Mouse (Mus musculus) CH12.LX (cell line): ENCODE results near the gene Prpf40b. TPM values are rescaled to one million over a fixed set of nuclear protein-coding genes. Genes with fewer than 3 reads are reported as not detected.

Experiments
- DNase-seq: peaks from one replicate; pipeline ENCODE4 v3.0.0-alpha.2; 2013; ENCODE audit errors: extremely low read depth
- H3K27ac ChIP-seq: 2 replicates; pipeline ENCODE4 v1.5.1; 2012; ENCODE audit warnings: low read depth, mild to moderate bottlenecking, control low read depth, moderate library complexity; ENCODE audit not compliant: insufficient read depth
- H3K27me3 ChIP-seq: replicated peaks from 2 replicates; pipeline ENCODE3; 2012; ENCODE audit warnings: inconsistent platforms
- H3K36me3 ChIP-seq, 2 experiments: replicated peaks in 1 of 2; 2 replicates each; pipeline versions ENCODE3 to v1.6.1; 2012; ENCODE audit warnings: inconsistent platforms in 1 of 2, low read length in 1 of 2, mild to moderate bottlenecking in 1 of 2, mixed read lengths in 1 of 2, moderate library complexity in 1 of 2; ENCODE audit not compliant: control insufficient read depth in 1 of 2, insufficient read depth in 1 of 2
- H3K4me1 ChIP-seq, 2 experiments: 2 replicates each; pipeline ENCODE4 v1.6.1; 2012; ENCODE audit warnings: inconsistent platforms in 1 of 2, moderate library complexity in 1 of 2; ENCODE audit not compliant: insufficient read depth in 2 of 2, control insufficient read depth in 1 of 2
- H3K4me2 ChIP-seq: 2 replicates; pipeline ENCODE4 v1.6.1; 2012; ENCODE audit warnings: low read depth, mild to moderate bottlenecking, control low read depth; ENCODE audit not compliant: poor library complexity, insufficient read depth, severe bottlenecking
- H3K4me3 ChIP-seq, 3 experiments: fragments of 150-350 bp in 1 of 3; sonication (generic) in 1 of 3; replicated peaks in 1 of 3; 2 replicates each; pipeline versions ENCODE3 to v1.5.1; 2011 to 2012; ENCODE audit warnings: low read depth in 2 of 3, low read length in 2 of 3, mild to moderate bottlenecking in 2 of 3, moderate library complexity in 2 of 3, control low read depth in 1 of 3, improper control_type of control experiment in 1 of 3, inconsistent platforms in 1 of 3, mixed read lengths in 1 of 3; ENCODE audit not compliant: poor library complexity in 1 of 3
- H3K79me2 ChIP-seq: replicated peaks from 2 replicates; pipeline ENCODE4 v1.6.1; 2012; ENCODE audit warnings: mild to moderate bottlenecking, moderate library complexity; ENCODE audit not compliant: control insufficient read depth, poor library complexity, insufficient read depth, severe bottlenecking; ENCODE audit errors: extremely low read depth
- H3K9ac ChIP-seq: 2 replicates; pipeline ENCODE4 v1.6.1; 2012; ENCODE audit warnings: low read depth, mild to moderate bottlenecking, control low read depth, moderate library complexity; ENCODE audit not compliant: insufficient read depth
- H3K9me3 ChIP-seq: replicated peaks from 2 replicates; pipeline ENCODE3; 2012; ENCODE audit warnings: low read length, inconsistent platforms, mixed read lengths
- CHD1 ChIP-seq: IDR thresholded peaks from 2 replicates; pipeline ENCODE4 v1.6.1; 2012; ENCODE audit warnings: low read depth, low read length, improper control_type of control experiment, inconsistent platforms
- CHD2 ChIP-seq: IDR thresholded peaks from 2 replicates; pipeline ENCODE4 v1.6.1; 2011; ENCODE audit warnings: low read length, improper control_type of control experiment
- EP300 ChIP-seq: IDR thresholded peaks from 2 replicates; pipeline ENCODE4 v1.6.1; 2011; ENCODE audit warnings: low read length, improper control_type of control experiment
- GABPA ChIP-seq: IDR thresholded peaks from 2 replicates; pipeline ENCODE4 v1.6.1; 2012; ENCODE audit warnings: low read depth, low read length, improper control_type of control experiment, inconsistent platforms; ENCODE audit not compliant: insufficient replicate concordance
- IRF4 ChIP-seq: IDR thresholded peaks from 2 replicates; pipeline ENCODE4 v1.6.1; 2014; ENCODE audit warnings: low read depth, mild to moderate bottlenecking, inconsistent platforms, low read length, improper control_type of control experiment
- JUN ChIP-seq: IDR thresholded peaks from 2 replicates; pipeline ENCODE4 v1.6.1; 2011; ENCODE audit warnings: low read depth, mild to moderate bottlenecking, low read length, improper control_type of control experiment, moderate library complexity; ENCODE audit not compliant: insufficient read depth
- JUND ChIP-seq: conservative IDR thresholded peaks from 2 replicates; pipeline ENCODE4 v1.6.1; 2011; ENCODE audit warnings: low read depth, low read length, improper control_type of control experiment
- KAT2A ChIP-seq: IDR thresholded peaks from 2 replicates; pipeline ENCODE4 v1.6.1; 2012; ENCODE audit warnings: low read length, improper control_type of control experiment, inconsistent platforms; ENCODE audit not compliant: insufficient replicate concordance
- MAX ChIP-seq: IDR thresholded peaks from 2 replicates; pipeline ENCODE4 v1.6.1; 2011; ENCODE audit warnings: low read length, improper control_type of control experiment
- MAZ ChIP-seq: IDR thresholded peaks from 2 replicates; pipeline ENCODE4 v1.6.1; 2012; ENCODE audit warnings: low read depth, mild to moderate bottlenecking, inconsistent platforms, low read length, improper control_type of control experiment, moderate library complexity
- MXI1 ChIP-seq: IDR thresholded peaks from 2 replicates; pipeline ENCODE4 v1.6.1; 2011; ENCODE audit warnings: mild to moderate bottlenecking, low read depth, low read length, improper control_type of control experiment
- NELFE ChIP-seq: IDR thresholded peaks from 2 replicates; pipeline ENCODE4 v1.6.1; 2011; ENCODE audit warnings: low read depth, low read length, improper control_type of control experiment
- NRF1 ChIP-seq: IDR thresholded peaks from 2 replicates; pipeline ENCODE4 v1.6.1; 2014; ENCODE audit warnings: low read depth, mild to moderate bottlenecking, inconsistent platforms, low read length, improper control_type of control experiment, moderate library complexity
- POLR2A ChIP-seq: IDR thresholded peaks from 2 replicates; pipeline ENCODE4 v1.6.1; 2011; ENCODE audit warnings: low read depth, mild to moderate bottlenecking, improper control_type of control experiment, low read length
- POLR2AphosphoS2 ChIP-seq: IDR thresholded peaks from 2 replicates; pipeline ENCODE4 v1.6.1; 2011; ENCODE audit warnings: low read depth, low read length, improper control_type of control experiment
- RCOR1 ChIP-seq: conservative IDR thresholded peaks from 2 replicates; pipeline ENCODE4 v1.6.1; 2012; ENCODE audit warnings: low read depth, mild to moderate bottlenecking, inconsistent platforms, low read length, improper control_type of control experiment
- SIN3A ChIP-seq: IDR thresholded peaks from 2 replicates; pipeline ENCODE4 v1.6.1; 2012; ENCODE audit warnings: low read length, improper control_type of control experiment, inconsistent platforms
- SMC3 ChIP-seq: IDR thresholded peaks from 2 replicates; pipeline ENCODE4 v1.6.1; 2011; ENCODE audit warnings: low read depth, low read length, improper control_type of control experiment
- USF1 ChIP-seq: IDR thresholded peaks from 2 replicates; pipeline ENCODE4 v1.6.1; 2014; ENCODE audit warnings: low read depth, mild to moderate bottlenecking, inconsistent platforms, low read length, improper control_type of control experiment
- ZC3H11A ChIP-seq: IDR thresholded peaks from 2 replicates; pipeline ENCODE4 v1.6.1; 2012; ENCODE audit warnings: low read depth, mild to moderate bottlenecking, inconsistent platforms, low read length, improper control_type of control experiment
- dilution Hi-C: fragments of 300-500 bp; cut with MboI; formaldehyde crosslinking; loops from 2 replicates; pipeline ENCODE4 v1.14.3; 2020; ENCODE audit warnings: low sequenced_read_pairs; ENCODE audit not compliant: extremely low pct_unique_long_range_greater_than_20kb, extremely low pct_ligation_motif_present
- in situ Hi-C: fragments of 300-500 bp; cut with MboI; formaldehyde crosslinking; loops from 3 replicates; pipeline ENCODE4 v1.14.3; 2019; ENCODE audit warnings: low sequenced_read_pairs, low pct_ligation_motif_present, low pct_unique_long_range_greater_than_20kb, mixed read lengths
- polyA plus RNA-seq: library from polyadenylated mRNA; unstranded; fragments of >175 nt; gene quantifications from 2 replicates; pipeline ENCODE4 v1.2.1, GENCODE M21; 2012; ENCODE audit warnings: low read depth; ENCODE audit not compliant: insufficient read length
- total RNA-seq, 2 experiments: library from RNA; depleted of rRNA; stranded (reverse); fragments of 300-350 nt in 1 of 2; fragments of >200 nt in 1 of 2; gene quantifications; 2 replicates each; pipeline ENCODE4 v1.2.3; 2012 to 2014

The Prpf40b gene
- total and polyA plus RNA-seq, 3 experiments: 11.7 to 31.8 (median 27.9) TPM

DNA sequence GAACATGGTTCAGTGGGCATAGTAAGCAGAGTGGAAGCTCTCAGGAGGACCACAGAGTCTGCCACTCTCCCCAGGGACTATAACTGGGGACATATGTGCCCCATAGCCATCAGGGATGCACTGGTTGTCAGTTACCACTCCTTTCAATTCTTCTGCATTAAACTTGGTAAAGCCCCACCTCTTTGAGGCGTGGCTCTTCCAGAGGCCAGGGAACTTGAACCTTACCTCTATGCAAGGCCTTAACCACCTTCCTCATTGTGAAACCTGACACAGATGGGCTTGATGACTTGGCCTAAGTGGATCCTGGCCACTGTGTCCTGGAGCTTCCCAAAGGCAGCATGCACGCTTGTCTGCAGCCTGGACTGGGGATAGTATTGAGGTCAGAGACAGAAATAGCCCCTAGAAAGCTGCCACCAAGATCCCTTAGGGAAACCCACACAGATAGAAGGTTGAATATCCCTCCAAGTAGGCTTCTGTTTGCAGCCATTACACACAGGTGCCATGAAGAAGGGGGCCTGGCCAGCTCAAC lies 40.3 kb upstream of the Prpf40b start:
- H3K36me3 ChIP-seq: peaks cover 2 to 11% of the 10 kb centered on the region in 2 experiments
- no peak overlapping the region for H3K9ac ChIP-seq
- TF ChIP-seq MAX (no peak), MXI1 (no peak)
- H3K27ac ChIP-seq: no peak overlapping the region
- H3K27me3 ChIP-seq: no peaks in the 10 kb centered on the region
- no peak overlapping the region for H3K4me3 ChIP-seq
- H3K4me2 ChIP-seq: no peak overlapping the region
- H3K4me1 ChIP-seq: peaks cover 12 to 43% of the 10 kb centered on the region in 2 experiments
- H3K9me3 ChIP-seq: no peaks in the 10 kb centered on the region
- no peak for DNase-seq
- dilution Hi-C loops (no loop called here), in situ Hi-C loops (no loop called here)
- peaks cover 2% of the 10 kb centered on the region; the same call in 1 of the 2 replicates for H3K79me2 ChIP-seq

DNA sequence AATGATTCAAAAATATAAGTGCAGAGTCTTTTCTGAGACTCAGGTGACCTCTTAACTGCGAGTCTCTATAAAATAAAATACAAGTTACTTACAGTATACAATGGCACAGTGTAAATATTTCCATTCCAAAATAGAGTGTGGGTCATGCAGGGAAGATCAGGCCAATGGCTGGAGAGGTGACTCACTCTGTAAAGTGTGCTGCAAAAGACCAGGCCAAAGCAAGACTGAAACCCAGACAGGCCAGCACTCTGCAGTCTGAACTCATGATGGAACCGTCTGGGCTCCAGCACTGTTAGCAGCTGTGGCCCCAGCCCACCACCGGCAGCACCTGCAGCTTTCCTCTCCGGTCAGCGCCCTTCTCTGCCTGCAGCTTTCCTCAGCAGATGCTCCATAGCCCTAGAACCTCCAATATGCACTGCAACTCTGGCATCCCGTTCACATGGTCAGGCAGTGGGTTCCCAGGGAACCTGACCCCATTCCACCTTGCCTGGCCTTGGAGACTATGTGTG lies 39.6 kb upstream of the Prpf40b start:
- H3K4me1 ChIP-seq: peaks cover 13 to 43% of the 10 kb centered on the region in 2 experiments
- H3K9me3 ChIP-seq: no peaks in the 10 kb centered on the region
- in situ Hi-C loops: no loop called here
- peaks cover 0 to 3% of the 10 kb centered on the region in 2 experiments for H3K36me3 ChIP-seq
- no peak overlapping the region for H3K27ac ChIP-seq
- no peak for DNase-seq
- H3K4me3 ChIP-seq: no peak overlapping the region
- H3K27me3 ChIP-seq: no peaks in the 10 kb centered on the region
- H3K79me2 ChIP-seq: peaks cover 2% of the 10 kb centered on the region; the same call in 1 of the 2 replicates
- dilution Hi-C loops: no loop called here
- no peak overlapping the region for H3K4me2 ChIP-seq
- TF ChIP-seq MAZ (no peak), JUN (no peak), KAT2A (no peak), SMC3 (no peak), NELFE (no peak), POLR2A (no peak), GABPA (no peak), MXI1 (no peak), POLR2AphosphoS2 (no peak), EP300 (no peak), USF1 (no peak), CHD2 (no peak), CHD1 (no peak), JUND (no peak), SIN3A (no peak), NRF1 (no peak), ZC3H11A (no peak), IRF4 (no peak), RCOR1 (no peak)
- H3K9ac ChIP-seq: no peak overlapping the region
